Mouse (Mus musculus): ENCODE measurements around the gene Tekt4.

- no peak for TF ChIP-seq EP300 (IDR thresholded peaks at IDR 0.05; ENCODE audit: low read depth)
- TF ChIP-seq CTCF (IDR thresholded peaks at IDR 0.05; ENCODE audit: low read depth): no peak
These were observed 47.1 kb upstream of the Tekt4 start for GRCm38 (mm10) chr17:25407352-25407751.

Measured in liver, postnatal 0 days (tissue).